Comparison of ENCODE assay signal across 13 mouse cellular contexts in genomic region chr4:47846389-47847318, GRCm38 (mm10).
DNase-seq lines count a peak whose midpoint lies in the region; ATAC-seq lines count a peak whose summit lies in the region.
"Had no signal": no experiment of that assay in that cellular context is flagged by ENCODE, and none has a peak within 500 bp of the region (broad histone marks: within the 10 kb centered on the region; RNA-seq: fewer than 3 reads in every experiment).

No protein-coding gene starts in this region.

- peak; percentile 58; the same call in 1 of the 2 replicates for ATAC-seq in hindbrain, embryonic 12.5 days (ENCODE audit: low FRiP score)
- no peak for ATAC-seq in hindbrain, embryonic 11.5 days (ENCODE audit: low FRiP score)
- ATAC-seq in hindbrain, embryonic 16.5 days, result peak; percentile 68; the same call in 1 of the 2 replicates

- H3K9me3 ChIP-seq in hindbrain, embryonic 12.5 days (replicated peaks), result no peaks in the 10 kb centered on the region
- H3K9me3 ChIP-seq in hindbrain, embryonic 11.5 days (ENCODE audit: control insufficient read depth, low read length), result no peaks in the 10 kb centered on the region
- no peaks in the 10 kb centered on the region for H3K9me3 ChIP-seq in hindbrain, embryonic 16.5 days (ENCODE audit: control insufficient read depth, low read length)
- H3K9me3 ChIP-seq: embryonic facial prominence, embryonic 15.5 days had no signal

- no peak for DNase-seq in hindbrain, embryonic 11.5 days (ENCODE audit: low spot score)
- DNase-seq in right cerebral cortex, postnatal 4 days, result peak; percentile 61
- DNase-seq in right cerebral cortex, postnatal 25 days, result no peak
- no peak for DNase-seq in urinary bladder, adult 18-20 months (ENCODE audit: low spot score in 2 of 2)
- no peak for DNase-seq in layer of hippocampus, postnatal 36 days
- DNase-seq: adrenal gland, postnatal 14 days; cerebellum, adult 11-12 months; gastrocnemius, postnatal 36 days had no signal

- H3K36me3 ChIP-seq in hindbrain, embryonic 12.5 days, result no peaks in the 10 kb centered on the region
- H3K36me3 ChIP-seq in hindbrain, embryonic 11.5 days (ENCODE audit: control insufficient read depth, insufficient read depth, low read length), result no peaks in the 10 kb centered on the region
- H3K36me3 ChIP-seq in hindbrain, embryonic 16.5 days (ENCODE audit: control insufficient read depth, insufficient read depth, low read length), result no peaks in the 10 kb centered on the region
- H3K36me3 ChIP-seq: embryonic facial prominence, embryonic 15.5 days had no signal

- H3K27me3 ChIP-seq in hindbrain, embryonic 12.5 days, result no peaks in the 10 kb centered on the region
- no peaks in the 10 kb centered on the region for H3K27me3 ChIP-seq in hindbrain, embryonic 11.5 days (ENCODE audit: control insufficient read depth, insufficient read depth, low read length)
- H3K27me3 ChIP-seq in hindbrain, embryonic 16.5 days (replicated peaks; ENCODE audit: control insufficient read depth, insufficient read depth, low read length), result no peaks in the 10 kb centered on the region
- H3K27me3 ChIP-seq: embryonic facial prominence, embryonic 15.5 days had no signal

- H3K9ac ChIP-seq in hindbrain, embryonic 12.5 days, result no peak overlapping the region
- no peak overlapping the region for H3K9ac ChIP-seq in hindbrain, embryonic 11.5 days (ENCODE audit: low read depth, low read length)
- H3K9ac ChIP-seq in hindbrain, embryonic 16.5 days (ENCODE audit: low read depth, low read length), result no peak overlapping the region
- H3K9ac ChIP-seq: embryonic facial prominence, embryonic 15.5 days; liver, embryonic 14.5 days had no signal

- no peak overlapping the region for H3K4me2 ChIP-seq in hindbrain, embryonic 12.5 days (replicated peaks)
- H3K4me2 ChIP-seq in hindbrain, embryonic 11.5 days (replicated peaks; ENCODE audit: low read depth, low read length), result no peak overlapping the region
- H3K4me2 ChIP-seq in hindbrain, embryonic 16.5 days (ENCODE audit: low read length), result no peak overlapping the region
- H3K4me2 ChIP-seq: embryonic facial prominence, embryonic 15.5 days had no signal

- H3K27ac ChIP-seq in hindbrain, embryonic 12.5 days, result no peak overlapping the region
- no peak overlapping the region for H3K27ac ChIP-seq in hindbrain, embryonic 11.5 days (ENCODE audit: low read depth, low read length)
- H3K27ac ChIP-seq in hindbrain, embryonic 16.5 days (ENCODE audit: low read depth, low read length), result no peak overlapping the region
- H3K27ac ChIP-seq: embryonic facial prominence, embryonic 15.5 days; left cerebral cortex, adult 2 months; liver, embryonic 14.5 days had no signal

- H3K4me3 ChIP-seq in hindbrain, embryonic 12.5 days, result no peak overlapping the region
- no peak overlapping the region for H3K4me3 ChIP-seq in hindbrain, embryonic 11.5 days (ENCODE audit: low read depth, low read length)
- no peak overlapping the region for H3K4me3 ChIP-seq in hindbrain, embryonic 16.5 days (ENCODE audit: low read length)
- H3K4me3 ChIP-seq: embryonic facial prominence, embryonic 15.5 days; left cerebral cortex, adult 2 months had no signal

- peaks cover 9% of the 10 kb centered on the region for H3K4me1 ChIP-seq in hindbrain, embryonic 12.5 days
- no peaks in the 10 kb centered on the region for H3K4me1 ChIP-seq in hindbrain, embryonic 11.5 days (replicated peaks; ENCODE audit: control insufficient read depth, insufficient read depth, low read length)
- no peaks in the 10 kb centered on the region for H3K4me1 ChIP-seq in hindbrain, embryonic 16.5 days (ENCODE audit: control insufficient read depth, insufficient read depth, low read depth, low read length)
- H3K4me1 ChIP-seq: embryonic facial prominence, embryonic 15.5 days had no signal

- WGBS in hindbrain, embryonic 12.5 days, result 61% methylated on average over 12 of the region's 12 CpGs
- WGBS in hindbrain, embryonic 11.5 days, result 66% methylated on average over 12 of the region's 12 CpGs
- 33% methylated on average over 11 of the region's 12 CpGs for WGBS in hindbrain, embryonic 16.5 days
